Mouse (Mus musculus): ENCODE data around the gene Olfr370.

- TF ChIP-seq POLR2A (IDR thresholded peaks at IDR 0.05; ENCODE audit: control insufficient read depth, low read depth, low read length) (no peak), CTCF (IDR thresholded peaks at IDR 0.05; ENCODE audit: control insufficient read depth, insufficient read depth, insufficient replicate concordance, low read depth, low read length) (no peak)
Measured at GRCm38 (mm10) chr8:83570272-83571000, 34.9 kb downstream of the Olfr370 start.
